Mouse (Mus musculus) lung, adult 2 months (tissue): Measurements from ENCODE around the gene Isoc2a.

Experiments used
- CTCF ChIP-seq: fragments of 200-500 bp; IDR thresholded peaks from 2 replicates; pipeline ENCODE4 v1.5.1; 2011; ENCODE audit warnings: mild to moderate bottlenecking, low read length, control low read depth; ENCODE audit not compliant: insufficient read depth
- POLR2A ChIP-seq: fragments of 200-500 bp; IDR thresholded peaks from 2 replicates; pipeline ENCODE4 v1.6.1; 2011; ENCODE audit warnings: low read depth, mild to moderate bottlenecking, control low read depth, low read length, borderline replicate concordance; ENCODE audit errors: extremely low read depth

DNA sequence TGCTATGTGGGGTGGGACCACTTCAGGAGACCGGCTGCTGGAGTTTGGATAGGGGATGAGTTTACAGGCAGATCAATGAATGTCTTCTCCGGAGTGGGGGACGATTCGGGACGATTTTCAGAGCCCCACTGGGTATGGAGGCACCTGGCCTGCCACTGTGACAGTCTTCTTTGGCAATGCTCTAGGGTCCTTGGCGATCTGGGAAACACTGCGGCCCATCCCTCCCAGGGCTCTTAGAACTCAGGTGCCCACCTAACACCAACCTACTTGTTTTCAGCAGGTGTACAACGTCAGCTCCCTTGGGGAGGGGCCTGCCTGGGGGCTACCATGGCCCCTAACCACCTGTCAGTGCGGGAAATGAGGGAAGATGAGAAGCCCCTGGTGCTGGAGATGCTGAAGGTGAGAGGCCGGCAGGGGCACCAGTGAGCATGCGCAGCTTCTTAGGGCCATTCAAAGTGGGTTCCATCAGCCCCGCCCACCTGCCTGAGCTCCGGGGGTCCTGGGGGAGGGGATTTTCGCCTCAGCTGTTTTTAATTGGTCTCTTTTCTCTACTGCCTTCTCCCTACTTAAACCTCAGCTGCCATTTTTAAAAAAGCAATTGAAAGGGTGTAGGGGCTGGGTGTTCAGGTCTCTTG lies 46.1 kb downstream of the Isoc2a start:
- TF ChIP-seq CTCF: no peak
- TF ChIP-seq POLR2A: no peak
